Mouse (Mus musculus): ENCODE data around the gene Fam167b. TPM values are rescaled to one million over a fixed set of nuclear protein-coding genes. Genes with fewer than 3 reads are reported as not detected.
"Not testable (repeated sequence)": the region's sequence is repeated elsewhere in the genome, so short reads cannot be mapped to it uniquely, and the experiment has no call there.

The Fam167b gene
- polyA plus RNA-seq, 1 experiment: 1.9 TPM

- H3K4me3 ChIP-seq (replicated peaks; ENCODE audit: extremely low read depth, low read depth, low read length): no peak overlapping the region
- no peak for DNase-seq
- no peak for TF ChIP-seq POLR2A (IDR thresholded peaks at IDR 0.05; ENCODE audit: borderline replicate concordance, extremely low read depth, low read depth, low read length)
- no peak for TF ChIP-seq CTCF (IDR thresholded peaks at IDR 0.05; ENCODE audit: insufficient read depth, low read length)
- no peaks in the 10 kb centered on the region for H3K4me1 ChIP-seq (ENCODE audit: control insufficient read depth, insufficient read depth, low read length)
- 89% methylated on average over 7 of the region's 7 CpGs for WGBS
These were observed 10.0 kb downstream of the Fam167b start for GRCm38 (mm10) chr4:129568366-129568765.

- Histone ChIP-seq H3K4me1 (ENCODE audit: control insufficient read depth, insufficient read depth, low read length) (no peaks in the 10 kb centered on the region), H3K4me3 (replicated peaks; ENCODE audit: extremely low read depth, low read depth, low read length) (no peak overlapping the region)
- 75% methylated on average over 6 of the region's 6 CpGs for WGBS
- no peak for DNase-seq
- TF ChIP-seq POLR2A (IDR thresholded peaks at IDR 0.05; ENCODE audit: borderline replicate concordance, extremely low read depth, low read depth, low read length): no peak
- no peak for TF ChIP-seq CTCF (IDR thresholded peaks at IDR 0.05; ENCODE audit: insufficient read depth, low read length)
These were observed 13.2 kb downstream of the Fam167b start for GRCm38 (mm10) chr4:129565139-129565538.

- no peak overlapping the region for H3K4me3 ChIP-seq (replicated peaks; ENCODE audit: extremely low read depth, low read depth, low read length)
- no peak for DNase-seq
- whole genome bisulfite sequencing: 41% methylated on average over 8 of the region's 8 CpGs
These were observed 14.6 kb downstream of the Fam167b start for GRCm38 (mm10) chr4:129563718-129564117.

GRCm38 (mm10) chr4:129561184-129561583, 17.2 kb downstream of the Fam167b start:
- DNase-seq: no peak
- 76% methylated on average over 5 of the region's 5 CpGs for WGBS
- Histone ChIP-seq H3K4me3 (replicated peaks; ENCODE audit: extremely low read depth, low read depth, low read length) (no peak overlapping the region), H3K4me1 (ENCODE audit: control insufficient read depth, insufficient read depth, low read length) (no peaks in the 10 kb centered on the region)
- no peak for TF ChIP-seq POLR2A (IDR thresholded peaks at IDR 0.05; ENCODE audit: borderline replicate concordance, extremely low read depth, low read depth, low read length)
- no peak for TF ChIP-seq CTCF (IDR thresholded peaks at IDR 0.05; ENCODE audit: insufficient read depth, low read length)

More at GRCm38 (mm10) chr4:129563718-129564117, 14.6 kb downstream of the Fam167b start:
- H3K4me1 ChIP-seq (ENCODE audit: control insufficient read depth, insufficient read depth, low read length): no peaks in the 10 kb centered on the region
- no peak for TF ChIP-seq POLR2A (IDR thresholded peaks at IDR 0.05; ENCODE audit: borderline replicate concordance, extremely low read depth, low read depth, low read length)
- TF ChIP-seq CTCF (IDR thresholded peaks at IDR 0.05; ENCODE audit: insufficient read depth, low read length): no peak

- no peak for DNase-seq
- no peak for TF ChIP-seq CTCF (IDR thresholded peaks at IDR 0.05; ENCODE audit: insufficient read depth, low read length)
- no peak for TF ChIP-seq POLR2A (IDR thresholded peaks at IDR 0.05; ENCODE audit: borderline replicate concordance, extremely low read depth, low read depth, low read length)
- Histone ChIP-seq H3K4me1 (ENCODE audit: control insufficient read depth, insufficient read depth, low read length) (peaks cover 6% of the 10 kb centered on the region), H3K4me3 (replicated peaks; ENCODE audit: extremely low read depth, low read depth, low read length) (no peak overlapping the region)
- 84% methylated on average over 12 of the region's 12 CpGs for WGBS
These were observed 19.9 kb downstream of the Fam167b start for GRCm38 (mm10) chr4:129558321-129558955.

GRCm38 (mm10) chr4:129557256-129557808, 21.0 kb downstream of the Fam167b start:
- Histone ChIP-seq H3K4me1 (ENCODE audit: control insufficient read depth, insufficient read depth, low read length) (peaks cover 6% of the 10 kb centered on the region), H3K4me3 (replicated peaks; ENCODE audit: extremely low read depth, low read depth, low read length) (no peak overlapping the region)
- WGBS: 78% methylated on average over 9 of the region's 9 CpGs
- TF ChIP-seq POLR2A (IDR thresholded peaks at IDR 0.05; ENCODE audit: borderline replicate concordance, extremely low read depth, low read depth, low read length) (no peak), CTCF (IDR thresholded peaks at IDR 0.05; ENCODE audit: insufficient read depth, low read length) (no peak)
- no peak for DNase-seq

GRCm38 (mm10) chr4:129556532-129557223, 21.7 kb downstream of the Fam167b start:
- TF ChIP-seq CTCF (IDR thresholded peaks at IDR 0.05; ENCODE audit: insufficient read depth, low read length) (no peak), POLR2A (IDR thresholded peaks at IDR 0.05; ENCODE audit: borderline replicate concordance, extremely low read depth, low read depth, low read length) (peak; percentile 87; the same call in 1 of the 2 replicates)
- H3K4me1 ChIP-seq (ENCODE audit: control insufficient read depth, insufficient read depth, low read length): peaks cover 6% of the 10 kb centered on the region
- peak overlapping the region; percentile 49 for H3K4me3 ChIP-seq (replicated peaks; ENCODE audit: extremely low read depth, low read depth, low read length)
- 6% methylated on average over 33 of the region's 33 CpGs for WGBS
- peak; percentile 93 for DNase-seq

GRCm38 (mm10) chr4:129555862-129556531, 22.4 kb downstream of the Fam167b start:
- H3K4me3 ChIP-seq (replicated peaks; ENCODE audit: extremely low read depth, low read depth, low read length): peak overlapping the region; percentile 38
- no peak for DNase-seq
- H3K4me1 ChIP-seq (ENCODE audit: control insufficient read depth, insufficient read depth, low read length): peaks cover 6% of the 10 kb centered on the region
- WGBS: 1% methylated on average over 24 of the region's 24 CpGs
- TF ChIP-seq POLR2A (IDR thresholded peaks at IDR 0.05; ENCODE audit: borderline replicate concordance, extremely low read depth, low read depth, low read length) (no peak), CTCF (IDR thresholded peaks at IDR 0.05; ENCODE audit: insufficient read depth, low read length) (no peak)

GRCm38 (mm10) chr4:129555421-129555861, 22.9 kb downstream of the Fam167b start:
- peaks cover 6% of the 10 kb centered on the region for H3K4me1 ChIP-seq (ENCODE audit: control insufficient read depth, insufficient read depth, low read length)
- WGBS: 15% methylated on average over 16 of the region's 16 CpGs
- TF ChIP-seq CTCF (IDR thresholded peaks at IDR 0.05; ENCODE audit: insufficient read depth, low read length) (peak; percentile 73), POLR2A (IDR thresholded peaks at IDR 0.05; ENCODE audit: borderline replicate concordance, extremely low read depth, low read depth, low read length) (no peak)
- peak; percentile 51 for DNase-seq
- H3K4me3 ChIP-seq (replicated peaks; ENCODE audit: extremely low read depth, low read depth, low read length): peak overlapping the region; percentile 21

GRCm38 (mm10) chr4:129554512-129554911, 23.8 kb downstream of the Fam167b start:
- 76% methylated on average over 6 of the region's 6 CpGs for WGBS
- H3K4me3 ChIP-seq (replicated peaks; ENCODE audit: extremely low read depth, low read depth, low read length): not testable (repeated sequence)

More at GRCm38 (mm10) chr4:129554512-129554911, 23.8 kb downstream of the Fam167b start:
- DNase-seq; H3K4me1 ChIP-seq (ENCODE audit: control insufficient read depth, insufficient read depth, low read length): not testable (repeated sequence)

Measured in lung, adult 2 months (tissue).